Mouse (Mus musculus): ENCODE measurements around the gene Arhgdib. TPM values are rescaled to one million over a fixed set of nuclear protein-coding genes. Genes with fewer than 3 reads are reported as not detected.
"Not testable (repeated sequence)": the region's sequence is repeated elsewhere in the genome, so short reads cannot be mapped to it uniquely, and the experiment has no call there.

The Arhgdib gene
- total and polyA plus RNA-seq, 3 experiments = 24.0 to 41.7 (median 30.4) TPM

DNA sequence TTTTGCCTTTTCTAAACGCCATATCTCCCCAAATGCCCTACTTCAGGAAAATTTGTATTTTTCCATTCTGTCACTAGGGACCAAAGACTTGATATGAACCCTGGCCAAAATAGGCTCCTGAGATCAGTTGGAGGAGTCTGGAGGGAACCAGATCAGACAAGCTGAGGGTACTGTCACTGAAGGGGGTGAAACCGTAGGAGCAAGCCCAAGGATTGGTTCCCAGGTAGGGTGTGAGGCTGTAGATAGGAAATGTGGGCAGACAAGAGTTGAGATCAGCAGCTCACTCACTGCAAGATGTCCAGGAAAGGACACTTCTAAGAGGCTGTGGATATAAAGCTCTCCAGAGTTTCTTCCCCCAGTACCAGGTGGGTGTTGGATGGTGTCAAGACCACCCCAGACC lies 49.7 kb downstream of the Arhgdib start:
- Histone ChIP-seq H3K79me2 (replicated peaks; ENCODE audit: control insufficient read depth, insufficient read depth, low read length) (no peaks in the 10 kb centered on the region), H3K9ac (ENCODE audit: low read depth, low read length) (0 out of 2 replicates have a peak overlapping the region, but pooled peaks have one; percentile 28), H3K4me3 (no peak overlapping the region), H3K4me1 (ENCODE audit: control insufficient read depth, insufficient read depth, low read length) (peaks cover 14% of the 10 kb centered on the region), H3K27me3 (ENCODE audit: control insufficient read depth, insufficient read depth, low read length) (no peaks in the 10 kb centered on the region), H3K27ac (peak overlapping the region; percentile 66), H3K36me3 (ENCODE audit: control insufficient read depth, insufficient read depth, low read length) (no peaks in the 10 kb centered on the region)
- WGBS = 51% methylated on average over 2 of the region's 2 CpGs
- intact Hi-C loops (cut with DNase I) = no loop called here
- no peak for DNase-seq
- TF ChIP-seq EP300 (IDR thresholded peaks at IDR 0.05; ENCODE audit: insufficient read depth, low read depth, low read length) = no peak
- no peak for TF ChIP-seq POLR2A (IDR thresholded peaks at IDR 0.05; ENCODE audit: insufficient read depth, low read depth, low read length)
- no peak for TF ChIP-seq CTCF (IDR thresholded peaks at IDR 0.05)

GRCm38 (mm10) chr6:136889554-136889953 lies 52.1 kb downstream of the Arhgdib start:
- Histone ChIP-seq H3K79me2 (replicated peaks; ENCODE audit: control insufficient read depth, insufficient read depth, low read length) (no peaks in the 10 kb centered on the region), H3K27me3 (ENCODE audit: control insufficient read depth, insufficient read depth, low read length) (no peaks in the 10 kb centered on the region), H3K36me3 (ENCODE audit: control insufficient read depth, insufficient read depth, low read length) (no peaks in the 10 kb centered on the region), H3K4me1 (ENCODE audit: control insufficient read depth, insufficient read depth, low read length) (peaks cover 9% of the 10 kb centered on the region), H3K27ac (peak overlapping the region; percentile 18; the same call in 1 of the 2 replicates), H3K9ac (ENCODE audit: low read depth, low read length) (no peak overlapping the region), H3K4me3 (no peak overlapping the region)
- TF ChIP-seq CTCF (IDR thresholded peaks at IDR 0.05) (no peak), EP300 (IDR thresholded peaks at IDR 0.05; ENCODE audit: insufficient read depth, low read depth, low read length) (no peak), POLR2A (IDR thresholded peaks at IDR 0.05; ENCODE audit: insufficient read depth, low read depth, low read length) (no peak)
- intact Hi-C loops (cut with DNase I) = no loop called here
- DNase-seq = no peak
- 75% methylated on average over 6 of the region's 6 CpGs for WGBS

DNA sequence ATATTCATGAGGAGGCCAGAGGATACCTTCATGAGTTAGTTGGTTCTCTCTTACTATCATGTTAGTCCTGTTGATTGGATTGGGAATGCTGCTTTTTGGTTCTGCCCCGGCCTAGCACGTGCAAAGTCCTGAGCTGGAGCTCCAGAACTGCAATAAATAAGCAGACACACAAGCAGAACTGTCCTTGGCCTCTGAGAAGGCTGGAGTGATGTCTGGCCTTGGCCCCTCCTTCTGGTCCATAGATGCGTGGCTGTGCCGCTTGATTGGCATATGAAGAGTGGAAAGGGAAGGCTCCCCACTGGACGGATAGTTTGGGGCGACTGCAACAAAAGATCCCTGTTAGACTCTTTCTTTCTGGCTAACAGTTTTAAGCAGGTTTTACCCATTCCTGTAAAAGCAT lies 52.6 kb downstream of the Arhgdib start:
- H3K27ac ChIP-seq = peak overlapping the region; percentile 3; the same call in 1 of the 2 replicates
- no peaks in the 10 kb centered on the region for H3K79me2 ChIP-seq (replicated peaks; ENCODE audit: control insufficient read depth, insufficient read depth, low read length)
- WGBS = 92% methylated on average over 6 of the region's 6 CpGs
- H3K9ac ChIP-seq (ENCODE audit: low read depth, low read length) = no peak overlapping the region
- TF ChIP-seq CTCF (IDR thresholded peaks at IDR 0.05) (no peak), POLR2A (IDR thresholded peaks at IDR 0.05; ENCODE audit: insufficient read depth, low read depth, low read length) (no peak), EP300 (IDR thresholded peaks at IDR 0.05; ENCODE audit: insufficient read depth, low read depth, low read length) (no peak)
- peaks cover 9% of the 10 kb centered on the region for H3K4me1 ChIP-seq (ENCODE audit: control insufficient read depth, insufficient read depth, low read length)
- intact Hi-C loops (cut with DNase I) = no loop called here
- H3K36me3 ChIP-seq (ENCODE audit: control insufficient read depth, insufficient read depth, low read length) = no peaks in the 10 kb centered on the region
- DNase-seq = no peak
- H3K27me3 ChIP-seq (ENCODE audit: control insufficient read depth, insufficient read depth, low read length) = no peaks in the 10 kb centered on the region
- no peak overlapping the region for H3K4me3 ChIP-seq

GRCm38 (mm10) chr6:136887854-136888253 lies 53.8 kb downstream of the Arhgdib start:
- intact Hi-C loops (cut with DNase I) = no loop called here
- no peak overlapping the region for H3K4me3 ChIP-seq
- H3K27me3 ChIP-seq (ENCODE audit: control insufficient read depth, insufficient read depth, low read length) = no peaks in the 10 kb centered on the region
- peaks cover 8% of the 10 kb centered on the region for H3K4me1 ChIP-seq (ENCODE audit: control insufficient read depth, insufficient read depth, low read length)
- H3K9ac ChIP-seq (ENCODE audit: low read depth, low read length) = peak overlapping the region; percentile 34; the same call in 1 of the 2 replicates
- 11% methylated on average over 9 of the region's 9 CpGs for WGBS
- H3K79me2 ChIP-seq (replicated peaks; ENCODE audit: control insufficient read depth, insufficient read depth, low read length) = no peaks in the 10 kb centered on the region
- peak overlapping the region; percentile 66 for H3K27ac ChIP-seq
- no peak for TF ChIP-seq CTCF (IDR thresholded peaks at IDR 0.05)
- TF ChIP-seq POLR2A (IDR thresholded peaks at IDR 0.05; ENCODE audit: insufficient read depth, low read depth, low read length) = peak; percentile 66
- TF ChIP-seq EP300 (IDR thresholded peaks at IDR 0.05; ENCODE audit: insufficient read depth, low read depth, low read length) = peak; percentile 95
- H3K36me3 ChIP-seq (ENCODE audit: control insufficient read depth, insufficient read depth, low read length) = no peaks in the 10 kb centered on the region
- peak; percentile 66 to 85 for DNase-seq

DNA sequence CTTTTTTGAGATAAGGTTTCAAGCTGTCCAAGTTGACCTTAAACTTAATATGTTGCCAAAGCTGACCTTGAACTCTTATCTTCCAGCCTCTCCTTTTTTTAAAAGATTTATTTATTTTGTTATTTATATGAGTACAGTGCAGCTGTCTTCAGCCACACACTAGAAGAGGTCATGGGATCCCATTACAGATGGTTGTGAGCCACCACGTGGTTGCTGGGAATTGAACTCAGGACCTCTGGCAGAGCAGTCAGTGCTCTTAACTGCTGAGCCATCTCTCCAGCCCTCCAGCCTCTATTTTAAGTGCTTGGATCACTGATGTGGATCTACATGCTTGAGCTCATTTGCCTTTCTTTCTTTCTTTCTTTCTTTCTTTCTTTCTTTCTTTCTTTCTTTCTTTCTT lies 56.9 kb downstream of the Arhgdib start:
- H3K27me3 ChIP-seq (ENCODE audit: control insufficient read depth, insufficient read depth, low read length); H3K4me3 ChIP-seq: not testable (repeated sequence)
- WGBS = 63% methylated on average over 1 of the region's 1 CpGs

GRCm38 (mm10) chr6:136883961-136884360 lies 57.7 kb downstream of the Arhgdib start:
- peaks cover 4% of the 10 kb centered on the region for H3K4me1 ChIP-seq (ENCODE audit: control insufficient read depth, insufficient read depth, low read length)
- TF ChIP-seq CTCF (IDR thresholded peaks at IDR 0.05) (no peak), EP300 (IDR thresholded peaks at IDR 0.05; ENCODE audit: insufficient read depth, low read depth, low read length) (no peak), POLR2A (IDR thresholded peaks at IDR 0.05; ENCODE audit: insufficient read depth, low read depth, low read length) (no peak)
- H3K79me2 ChIP-seq (replicated peaks; ENCODE audit: control insufficient read depth, insufficient read depth, low read length) = no peaks in the 10 kb centered on the region
- H3K27me3 ChIP-seq (ENCODE audit: control insufficient read depth, insufficient read depth, low read length) = no peaks in the 10 kb centered on the region
- no peak for DNase-seq
- no peak overlapping the region for H3K27ac ChIP-seq
- intact Hi-C loops (cut with DNase I) = no loop called here
- H3K36me3 ChIP-seq (ENCODE audit: control insufficient read depth, insufficient read depth, low read length) = no peaks in the 10 kb centered on the region
- no peak overlapping the region for H3K4me3 ChIP-seq
- no peak overlapping the region for H3K9ac ChIP-seq (ENCODE audit: low read depth, low read length)
- WGBS = 80% methylated on average over 6 of the region's 6 CpGs

More for the DNA sequence above, 56.9 kb downstream of the Arhgdib start:
- intact Hi-C loops (cut with DNase I); H3K9ac ChIP-seq (ENCODE audit: low read depth, low read length); H3K36me3 ChIP-seq (ENCODE audit: control insufficient read depth, insufficient read depth, low read length); H3K27ac ChIP-seq; H3K4me1 ChIP-seq (ENCODE audit: control insufficient read depth, insufficient read depth, low read length); DNase-seq; H3K79me2 ChIP-seq (replicated peaks; ENCODE audit: control insufficient read depth, insufficient read depth, low read length): not testable (repeated sequence)

Data from heart, adult 2 months (tissue).